Mouse (Mus musculus): ENCODE data around the gene Hkdc1. TPM values are rescaled to one million over a fixed set of nuclear protein-coding genes. Genes with fewer than 3 reads are reported as not detected.

The Hkdc1 gene
- total RNA-seq, 2 experiments from 2014 or later, result not detected

Other genes starting within 250 kb of the Hkdc1 start
- 10 to 100 TPM; 10.1 to 10.3 TPM for gene Tspan15, start 191.2 kb downstream of the Hkdc1 start, total RNA-seq (2021)
- not detected for gene Tacr2, start 170.1 kb downstream of the Hkdc1 start, total RNA-seq (2021)
- gene Hk1, start 42.6 kb downstream of the Hkdc1 start, total RNA-seq (2021), result 100 to 1,000 TPM; 235 to 242 TPM
- under 1 TPM; 0.36 to 0.62 TPM for gene 4930507D05Rik, start 27.0 kb upstream of the Hkdc1 start, total RNA-seq (2021)
- 10 to 100 TPM; 39.2 to 40.7 TPM for gene Supv3l1, start 27.2 kb upstream of the Hkdc1 start, total RNA-seq (2021)
- gene Vps26a, start 64.3 kb upstream of the Hkdc1 start, total RNA-seq (2021), result 10 to 100 TPM; 50.9 to 53.0 TPM
- 10 to 100 TPM; 16.9 to 18.4 TPM for gene Srgn, start 105.0 kb upstream of the Hkdc1 start, total RNA-seq (2021)
- 10 to 100 TPM; 31.6 to 34.5 TPM for gene Kif1bp, start 156.0 kb upstream of the Hkdc1 start, total RNA-seq (2021)
- gene Ddx21, start 179.8 kb upstream of the Hkdc1 start, total RNA-seq (2021), result 10 to 100 TPM; 43.8 to 46.1 TPM
- gene Ddx50, start 228.7 kb upstream of the Hkdc1 start, total RNA-seq (2021), result 10 to 100 TPM; 95.4 to 99.6 TPM